Mouse (Mus musculus) erythroblast, embryonic 14.5 days (primary cell): ENCODE measurements around the gene Crocc.

Experiments
- GATA1 ChIP-seq: IDR thresholded peaks from 2 replicates; pipeline ENCODE4 v1.6.1; 2012; ENCODE audit warnings: low read length, inconsistent platforms, mixed read lengths
- TAL1 ChIP-seq: IDR thresholded peaks from 3 replicates; pipeline ENCODE4 v1.6.1; 2012; ENCODE audit warnings: low read length, inconsistent platforms, mixed read lengths

- TF ChIP-seq GATA1 (no peak), TAL1 (no peak)
These were observed 11.4 kb downstream of the Crocc start for GRCm38 (mm10) chr4:141048810-141049475.
